8 mouse cellular contexts compared by ENCODE assay signal in the genomic region with DNA sequence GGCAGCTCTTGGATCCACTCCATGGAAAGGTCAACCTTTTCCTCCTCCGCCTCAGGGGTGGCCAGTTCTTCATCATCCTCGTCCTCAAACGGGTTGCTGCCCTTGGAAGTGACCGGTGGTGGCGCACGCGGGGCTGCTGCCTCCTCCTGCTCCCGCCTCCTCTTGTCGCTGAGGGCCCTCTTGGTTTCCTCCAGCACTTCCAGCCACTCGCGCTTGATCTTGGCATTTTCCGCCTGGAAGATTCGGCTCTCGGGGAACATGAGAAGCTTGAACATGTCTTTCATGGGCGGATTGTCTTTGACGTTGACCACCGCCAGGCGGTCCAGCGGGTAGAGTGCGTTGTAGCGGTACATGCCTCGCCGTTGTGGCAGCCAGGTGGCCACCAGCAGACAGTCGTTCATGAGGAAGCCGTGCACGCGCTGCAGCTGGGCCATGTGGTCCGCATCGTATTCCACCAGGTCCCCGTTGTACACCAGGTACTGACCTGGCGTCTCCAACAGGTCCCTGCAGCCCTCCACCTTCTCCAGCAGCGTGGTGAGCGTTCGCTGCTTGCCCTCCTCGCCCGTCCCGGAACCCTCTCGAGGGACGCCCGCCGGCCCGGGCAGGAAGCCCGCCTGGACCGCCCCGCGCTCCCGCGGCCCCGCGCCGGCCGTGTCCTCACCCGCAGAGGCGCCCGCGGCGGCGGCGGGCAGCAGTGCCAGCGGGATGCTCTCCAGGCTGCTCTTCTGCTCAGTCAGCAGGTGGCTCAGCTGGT. TPM values are rescaled to one million over a fixed set of nuclear protein-coding genes. Genes with fewer than 3 reads are reported as not detected.
DNase-seq lines count a peak whose midpoint lies in the region; ATAC-seq and TF ChIP-seq lines count a peak whose summit lies in the region.

No protein-coding gene starts in this region.

- TF ChIP-seq CTCF in lung, postnatal 0 days (IDR thresholded peaks at IDR 0.05), result peak; percentile 85

- peak; percentile 80 for ATAC-seq in lung, postnatal 0 days

- no peak; the same call in 1 of the 2 replicates for TF ChIP-seq EP300 in lung, postnatal 0 days (IDR thresholded peaks at IDR 0.05)

- H3K27me3 ChIP-seq in lung, postnatal 0 days (replicated peaks; ENCODE audit: insufficient read depth, low read length), result no peaks in the 10 kb centered on the region

- H3K4me1 ChIP-seq in lung, postnatal 0 days (ENCODE audit: insufficient read depth, low read depth, low read length), result peaks cover 5% of the 10 kb centered on the region; the same call in 1 of the 2 replicates

- WGBS in lung, postnatal 0 days, result under 1% methylated on average over 54 of the region's 60 CpGs

- peak overlapping the region; percentile 64 for H3K9ac ChIP-seq in lung, postnatal 0 days (replicated peaks; ENCODE audit: low read depth)

- H3K9me3 ChIP-seq in lung, postnatal 0 days (ENCODE audit: low read length), result no peaks in the 10 kb centered on the region

- H3K27ac ChIP-seq in lung, postnatal 0 days (ENCODE audit: low read length), result peak overlapping the region; percentile 88

- peak overlapping the region; percentile 86 for H3K4me3 ChIP-seq in lung, postnatal 0 days (ENCODE audit: low read depth, low read length)

- DNase-seq in MN1 (ENCODE audit: low spot score), result peak; percentile 88
- DNase-seq in cerebellum, adult 9-10 months, result peak; percentile 79
- DNase-seq in forelimb bud, embryonic 11.5 days (ENCODE audit: low read depth, low spot score), result peak; percentile 54
- DNase-seq in heart, postnatal 4 days, result peak; percentile 83
- peak; percentile 69 for DNase-seq in layer of hippocampus, adult 9-11 months
- peak; percentile 92 for DNase-seq in lung, postnatal 0 days (ENCODE audit: low spot score)
- DNase-seq in ovary, postnatal 14 days (ENCODE audit: low spot score), result peak; percentile 56
- peak; percentile 64 for DNase-seq in thymus, postnatal 14 days

- H3K4me2 ChIP-seq in lung, postnatal 0 days (replicated peaks; ENCODE audit: low read depth, low read length), result peak overlapping the region; percentile 99

- H3K36me3 ChIP-seq in lung, postnatal 0 days (ENCODE audit: insufficient read depth, low read length), result peaks cover 15% of the 10 kb centered on the region; the same call in 1 of the 2 replicates

RNA-seq across cellular contexts. Expression of gene Exoc8, which starts 0.7 kb away (rescaled TPM):
- 10 to 100 TPM; 15.6 to 16.9 TPM for total RNA-seq in heart, postnatal 4 days (2021)
- polyA plus RNA-seq in lung, postnatal 0 days (2015; fragmentation: Nextera tagmentation; extraction: Ambion mirVana), result 7.0 and 7.7 TPM in 2 replicates

RNA-seq across cellular contexts. Expression of gene Sprtn, which starts 0.9 kb away (rescaled TPM):
- total RNA-seq in heart, postnatal 4 days (2021), result 10 to 100 TPM; 19.4 to 21.3 TPM
- polyA plus RNA-seq in lung, postnatal 0 days (2015; fragmentation: Nextera tagmentation; extraction: Ambion mirVana), result 6.9 TPM in 2 replicates

RNA-seq across cellular contexts. Expression of gene 2810004N23Rik, which starts 33.9 kb away (rescaled TPM):
- total RNA-seq in heart, postnatal 4 days (2021), result 10 to 100 TPM; 44.0 to 46.1 TPM
- 18.0 and 18.2 TPM in 2 replicates for polyA plus RNA-seq in lung, postnatal 0 days (2015; fragmentation: Nextera tagmentation; extraction: Ambion mirVana)

RNA-seq across cellular contexts. Expression of gene Gnpat, which starts 34.0 kb away (rescaled TPM):
- 100 to 1,000 TPM; 112 to 115 TPM for total RNA-seq in heart, postnatal 4 days (2021)
- polyA plus RNA-seq in lung, postnatal 0 days (2015; fragmentation: Nextera tagmentation; extraction: Ambion mirVana), result 67.8 and 71.5 TPM in 2 replicates

RNA-seq across cellular contexts. Expression of gene Egln1, which starts 52.3 kb away (rescaled TPM):
- 100 to 1,000 TPM; 112 to 115 TPM for total RNA-seq in heart, postnatal 4 days (2021)
- 7.7 and 8.8 TPM in 2 replicates for polyA plus RNA-seq in lung, postnatal 0 days (2015; fragmentation: Nextera tagmentation; extraction: Ambion mirVana)

Comparison
In these comparisons a context has a peak if more than half of its experiments do, and no peak if none do; other contexts are left out.
1. Peak in every context shown above with its lines: DNase-seq, ATAC-seq, H3K4me3 ChIP-seq and H3K27ac ChIP-seq.